Mouse (Mus musculus): ENCODE results near the gene Plod1. TPM values are rescaled to one million over a fixed set of nuclear protein-coding genes. Genes with fewer than 3 reads are reported as not detected.

The Plod1 gene
- polyA plus RNA-seq, 1 experiment from 2014 or later: 29.2 TPM

GRCm38 (mm10) chr4:147906230-147906629 lies 30.3 kb downstream of the Plod1 start:
- ATAC-seq (ENCODE audit: low FRiP score): no peak
- WGBS: 79% methylated on average over 5 of the region's 5 CpGs
- H3K4me3 ChIP-seq (replicated peaks): no peak overlapping the region
- H3K4me2 ChIP-seq: no peak overlapping the region
- no peaks in the 10 kb centered on the region for H3K9me3 ChIP-seq (replicated peaks)
- H3K27me3 ChIP-seq (replicated peaks): no peaks in the 10 kb centered on the region
- H3K4me1 ChIP-seq: peaks cover 19% of the 10 kb centered on the region
- no peak overlapping the region for H3K27ac ChIP-seq (replicated peaks)
- no peak overlapping the region for H3K9ac ChIP-seq (replicated peaks)
- H3K36me3 ChIP-seq: peaks cover 11% of the 10 kb centered on the region

GRCm38 (mm10) chr4:147905090-147905659 lies 31.4 kb downstream of the Plod1 start:
- Histone ChIP-seq H3K9ac (replicated peaks) (peak overlapping the region; percentile 81), H3K27ac (replicated peaks) (peak overlapping the region; percentile 94), H3K4me1 (peaks cover 25% of the 10 kb centered on the region), H3K27me3 (replicated peaks) (no peaks in the 10 kb centered on the region), H3K4me2 (peak overlapping the region; percentile 68), H3K4me3 (replicated peaks) (peak overlapping the region; percentile 64), H3K9me3 (replicated peaks) (no peaks in the 10 kb centered on the region), H3K36me3 (peaks cover 21% of the 10 kb centered on the region)
- under 1% methylated on average over 8 of the region's 8 CpGs for WGBS
- ATAC-seq (ENCODE audit: low FRiP score): peak; percentile 22; the same call in 1 of the 2 replicates

GRCm38 (mm10) chr4:147904313-147905089 lies 32.1 kb downstream of the Plod1 start, which contains the start of gene Mfn2:
Mfn2 (minus strand) TSS chr4:147904704.
- Histone ChIP-seq H3K27ac (replicated peaks) (peak within 1 kb of the TSS; percentile 94), H3K9me3 (replicated peaks) (no peaks in the 10 kb centered on the region), H3K36me3 (peaks cover 28% of the 10 kb centered on the region), H3K27me3 (replicated peaks) (no peaks in the 10 kb centered on the region), H3K4me2 (peak within 1 kb of the TSS; percentile 68), H3K4me1 (peaks cover 25% of the 10 kb centered on the region), H3K9ac (replicated peaks) (peak within 1 kb of the TSS; percentile 81), H3K4me3 (replicated peaks) (peak within 1 kb of the TSS; percentile 64)
- under 1% methylated on average over 55 of the region's 59 CpGs for WGBS
- peak; percentile 95 for ATAC-seq (ENCODE audit: low FRiP score)

GRCm38 (mm10) chr4:147903601-147904000 lies 33.0 kb downstream of the Plod1 start:
- WGBS: 79% methylated on average over 3 of the region's 3 CpGs
- Histone ChIP-seq H3K27me3 (replicated peaks) (no peaks in the 10 kb centered on the region), H3K4me1 (peaks cover 25% of the 10 kb centered on the region), H3K27ac (replicated peaks) (no peak overlapping the region), H3K9me3 (replicated peaks) (no peaks in the 10 kb centered on the region), H3K4me3 (replicated peaks) (peak overlapping the region; percentile 64), H3K9ac (replicated peaks) (peak overlapping the region; percentile 81), H3K4me2 (peak overlapping the region; percentile 65), H3K36me3 (peaks cover 37% of the 10 kb centered on the region)
- no peak for ATAC-seq (ENCODE audit: low FRiP score)

GRCm38 (mm10) chr4:147902906-147903500 lies 33.6 kb downstream of the Plod1 start:
- Histone ChIP-seq H3K4me3 (replicated peaks) (0 out of 2 replicates have a peak overlapping the region, but pooled peaks have one; percentile 64), H3K36me3 (peaks cover 43% of the 10 kb centered on the region), H3K9ac (replicated peaks) (no peak overlapping the region), H3K4me1 (peaks cover 25% of the 10 kb centered on the region), H3K27me3 (replicated peaks) (no peaks in the 10 kb centered on the region), H3K9me3 (replicated peaks) (no peaks in the 10 kb centered on the region), H3K27ac (replicated peaks) (no peak overlapping the region), H3K4me2 (peak overlapping the region; percentile 65; the same call in 1 of the 2 replicates)
- WGBS: 93% methylated on average over 12 of the region's 12 CpGs
- ATAC-seq (ENCODE audit: low FRiP score): no peak

GRCm38 (mm10) chr4:147900452-147900851 lies 36.1 kb downstream of the Plod1 start:
- WGBS: 86% methylated on average over 7 of the region's 7 CpGs
- H3K36me3 ChIP-seq: peaks cover 68% of the 10 kb centered on the region

GRCm38 (mm10) chr4:147897348-147897747 lies 39.2 kb downstream of the Plod1 start:
- peaks cover 5% of the 10 kb centered on the region; the same call in 1 of the 2 replicates for H3K4me1 ChIP-seq
- no peak overlapping the region for H3K4me3 ChIP-seq (replicated peaks)
- ATAC-seq (ENCODE audit: low FRiP score): no peak
- no peaks in the 10 kb centered on the region for H3K27me3 ChIP-seq (replicated peaks)
- H3K27ac ChIP-seq (replicated peaks): no peak overlapping the region
- no peak overlapping the region for H3K9ac ChIP-seq (replicated peaks)
- H3K9me3 ChIP-seq (replicated peaks): no peaks in the 10 kb centered on the region
- peaks cover 89% of the 10 kb centered on the region for H3K36me3 ChIP-seq
- no peak overlapping the region for H3K4me2 ChIP-seq
- WGBS: 95% methylated on average over 3 of the region's 3 CpGs

More at GRCm38 (mm10) chr4:147900452-147900851, 36.1 kb downstream of the Plod1 start:
- Histone ChIP-seq H3K27me3 (replicated peaks) (no peaks in the 10 kb centered on the region), H3K9me3 (replicated peaks) (no peaks in the 10 kb centered on the region), H3K4me2 (no peak overlapping the region), H3K27ac (replicated peaks) (no peak overlapping the region), H3K4me3 (replicated peaks) (no peak overlapping the region), H3K4me1 (peaks cover 25% of the 10 kb centered on the region), H3K9ac (replicated peaks) (no peak overlapping the region)
- ATAC-seq (ENCODE audit: low FRiP score): no peak

GRCm38 (mm10) chr4:147896411-147896810 lies 40.2 kb downstream of the Plod1 start:
- peaks cover 93% of the 10 kb centered on the region for H3K36me3 ChIP-seq

GRCm38 (mm10) chr4:147895815-147896330 lies 40.7 kb downstream of the Plod1 start:
- H3K4me2 ChIP-seq: no peak overlapping the region
- H3K4me1 ChIP-seq: peaks cover 6% of the 10 kb centered on the region; the same call in 1 of the 2 replicates
- H3K4me3 ChIP-seq (replicated peaks): no peak overlapping the region
- H3K36me3 ChIP-seq: peaks cover 94% of the 10 kb centered on the region
- no peak overlapping the region for H3K9ac ChIP-seq (replicated peaks)
- no peak for ATAC-seq (ENCODE audit: low FRiP score)
- no peak overlapping the region for H3K27ac ChIP-seq (replicated peaks)
- no peaks in the 10 kb centered on the region for H3K9me3 ChIP-seq (replicated peaks)
- no peaks in the 10 kb centered on the region for H3K27me3 ChIP-seq (replicated peaks)
- WGBS: 94% methylated on average over 4 of the region's 4 CpGs

More at GRCm38 (mm10) chr4:147896411-147896810, 40.2 kb downstream of the Plod1 start:
- ATAC-seq (ENCODE audit: low FRiP score): no peak
- Histone ChIP-seq H3K27me3 (replicated peaks) (no peaks in the 10 kb centered on the region), H3K27ac (replicated peaks) (no peak overlapping the region), H3K9ac (replicated peaks) (no peak overlapping the region), H3K4me3 (replicated peaks) (no peak overlapping the region), H3K4me2 (no peak overlapping the region), H3K9me3 (replicated peaks) (no peaks in the 10 kb centered on the region), H3K4me1 (peaks cover 10% of the 10 kb centered on the region; the same call in 1 of the 2 replicates)
- 79% methylated on average over 1 of the region's 1 CpGs for WGBS

- H3K36me3 ChIP-seq: peaks cover 88% of the 10 kb centered on the region
- ATAC-seq (ENCODE audit: low FRiP score): no peak
- H3K27ac ChIP-seq (replicated peaks): no peak overlapping the region
- H3K27me3 ChIP-seq (replicated peaks): no peaks in the 10 kb centered on the region
- no peak overlapping the region for H3K4me2 ChIP-seq
- no peaks in the 10 kb centered on the region for H3K9me3 ChIP-seq (replicated peaks)
- H3K4me1 ChIP-seq: peaks cover 4% of the 10 kb centered on the region; the same call in 1 of the 2 replicates
- H3K4me3 ChIP-seq (replicated peaks): no peak overlapping the region
- WGBS: 93% methylated on average over 6 of the region's 6 CpGs
- H3K9ac ChIP-seq (replicated peaks): no peak overlapping the region
Measured at GRCm38 (mm10) chr4:147890341-147890740, 46.2 kb downstream of the Plod1 start.

- no peak overlapping the region for H3K9ac ChIP-seq (replicated peaks)
- no peaks in the 10 kb centered on the region for H3K27me3 ChIP-seq (replicated peaks)
- H3K4me2 ChIP-seq: no peak overlapping the region
- no peak for ATAC-seq (ENCODE audit: low FRiP score)
- peaks cover 90% of the 10 kb centered on the region for H3K36me3 ChIP-seq
- 86% methylated on average over 4 of the region's 4 CpGs for WGBS
- H3K9me3 ChIP-seq (replicated peaks): no peaks in the 10 kb centered on the region
- H3K4me3 ChIP-seq (replicated peaks): no peak overlapping the region
- peaks cover 4% of the 10 kb centered on the region; the same call in 1 of the 2 replicates for H3K4me1 ChIP-seq
- no peak overlapping the region for H3K27ac ChIP-seq (replicated peaks)
Measured at GRCm38 (mm10) chr4:147888237-147888636, 48.3 kb downstream of the Plod1 start.

Measured in neural tube, embryonic 15.5 days (tissue).